Mouse (Mus musculus): ENCODE data around the gene Efna1.

Gene Efna1

GRCm38 (mm10) chr3:89305551-89306325 lies 24.8 kb upstream of the Efna1 start:
- no peak for DNase-seq (ENCODE audit: low spot score)

DNA sequence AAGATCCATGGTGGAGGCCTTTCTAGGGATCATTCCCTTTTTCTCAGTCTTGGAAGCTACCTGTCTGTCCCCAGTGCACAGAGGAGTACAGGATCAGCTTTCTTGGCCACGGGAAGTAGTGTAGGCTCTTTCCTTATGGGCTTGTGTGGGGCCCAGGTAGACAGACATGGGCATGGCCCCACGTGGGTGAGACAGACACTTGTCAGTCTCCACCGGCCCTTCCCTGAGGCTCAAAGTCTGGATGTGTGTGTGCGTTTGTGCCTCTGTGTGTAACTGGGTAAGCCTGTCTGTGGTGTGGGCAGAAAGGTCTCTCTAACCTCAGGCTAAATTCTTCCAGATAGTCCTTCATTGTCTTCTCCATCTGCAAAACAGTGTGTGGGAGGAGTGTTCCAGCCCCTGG lies 24.2 kb upstream of the Efna1 start:
- no peak for DNase-seq (ENCODE audit: low spot score)

GRCm38 (mm10) chr3:89304440-89304839 lies 23.5 kb upstream of the Efna1 start:
- DNase-seq (ENCODE audit: low spot score): no peak

GRCm38 (mm10) chr3:89300514-89300913 lies 19.6 kb upstream of the Efna1 start:
- no peak for DNase-seq (ENCODE audit: low spot score)

- no peak for DNase-seq (ENCODE audit: low spot score)
Measured at GRCm38 (mm10) chr3:89300071-89300470, 19.1 kb upstream of the Efna1 start.

- DNase-seq (ENCODE audit: low spot score): no peak
Measured at GRCm38 (mm10) chr3:89299499-89299898, 18.6 kb upstream of the Efna1 start.

- DNase-seq (ENCODE audit: low spot score): no peak
Measured at GRCm38 (mm10) chr3:89298908-89299307, 18.0 kb upstream of the Efna1 start.

DNA sequence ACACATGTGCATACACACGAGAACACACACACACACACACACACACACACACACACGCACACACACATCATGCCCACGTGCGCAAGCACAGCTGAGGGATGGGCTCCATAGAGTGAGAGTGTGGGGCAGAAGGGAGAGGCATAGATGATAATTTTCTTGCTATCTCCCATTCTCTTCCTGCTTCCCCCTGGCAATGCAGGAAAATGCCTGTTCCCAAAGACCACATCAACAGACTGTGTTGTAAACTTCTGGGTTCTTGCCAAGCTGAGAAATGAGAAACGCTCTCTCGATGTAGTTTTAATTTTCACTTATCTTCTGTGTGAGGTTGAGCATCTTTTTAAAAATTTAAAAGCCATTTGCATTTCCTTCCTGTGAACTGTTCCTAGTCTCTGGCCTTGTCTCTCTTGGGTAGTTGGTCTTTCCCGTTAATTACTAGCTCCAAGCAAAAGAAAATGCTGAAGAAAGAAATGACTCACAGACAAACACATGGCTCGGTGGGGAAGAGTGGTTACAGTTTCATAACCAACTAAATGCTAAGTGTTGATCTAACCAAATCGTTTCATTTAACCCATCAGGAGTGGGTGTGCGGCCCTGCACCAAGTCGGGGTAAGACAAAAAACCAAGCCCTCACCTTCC lies 15.9 kb upstream of the Efna1 start:
- no peak for DNase-seq (ENCODE audit: low spot score)

DNA sequence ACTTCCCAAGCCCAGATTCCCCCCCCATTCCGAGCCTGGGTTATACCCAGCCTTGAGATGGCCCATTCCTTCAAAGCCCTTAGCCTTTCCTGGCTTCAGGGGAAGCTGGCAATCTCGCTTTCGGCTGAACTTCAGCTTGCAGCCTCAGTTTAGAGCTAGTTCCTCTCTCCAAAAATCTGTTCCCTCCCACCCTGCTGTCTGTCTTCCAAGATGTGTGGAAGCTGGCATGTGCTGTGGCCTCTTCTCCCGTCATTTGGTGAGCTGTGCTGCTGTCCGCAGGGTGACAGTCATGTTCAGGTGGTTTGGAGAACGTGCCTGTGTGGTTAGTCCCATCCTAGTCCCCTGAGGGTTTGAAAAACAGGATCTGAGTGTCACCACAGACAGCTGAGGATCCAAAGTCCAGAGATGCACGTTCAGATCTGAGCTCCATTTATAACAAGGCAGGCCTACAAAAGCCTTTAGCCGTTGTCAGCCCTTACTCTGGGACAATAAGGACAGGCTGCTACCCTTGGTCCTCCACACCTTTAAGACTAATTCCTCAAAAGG lies 14.8 kb upstream of the Efna1 start:
- DNase-seq (ENCODE audit: low spot score): no peak

DNA sequence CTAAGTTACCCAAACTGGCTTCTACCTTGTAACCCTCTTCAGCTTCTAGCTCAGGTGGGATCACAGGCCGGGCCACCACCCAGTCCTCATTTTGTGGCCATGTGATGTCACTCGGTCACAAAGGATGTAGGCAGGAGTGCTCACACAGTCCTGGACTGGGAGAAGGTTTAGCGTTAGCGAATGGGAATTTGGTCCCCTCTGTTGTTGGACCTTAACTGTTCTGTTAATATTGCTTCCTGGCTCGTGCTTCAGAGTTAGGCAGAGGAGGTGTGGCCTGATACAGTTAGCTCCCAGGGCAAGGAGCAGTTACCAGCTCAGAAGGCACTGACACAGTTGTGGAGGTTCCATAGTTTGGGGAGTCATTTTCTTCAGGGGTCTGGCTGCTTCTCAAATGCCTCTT lies 13.3 kb upstream of the Efna1 start:
- DNase-seq (ENCODE audit: low spot score): no peak

DNA sequence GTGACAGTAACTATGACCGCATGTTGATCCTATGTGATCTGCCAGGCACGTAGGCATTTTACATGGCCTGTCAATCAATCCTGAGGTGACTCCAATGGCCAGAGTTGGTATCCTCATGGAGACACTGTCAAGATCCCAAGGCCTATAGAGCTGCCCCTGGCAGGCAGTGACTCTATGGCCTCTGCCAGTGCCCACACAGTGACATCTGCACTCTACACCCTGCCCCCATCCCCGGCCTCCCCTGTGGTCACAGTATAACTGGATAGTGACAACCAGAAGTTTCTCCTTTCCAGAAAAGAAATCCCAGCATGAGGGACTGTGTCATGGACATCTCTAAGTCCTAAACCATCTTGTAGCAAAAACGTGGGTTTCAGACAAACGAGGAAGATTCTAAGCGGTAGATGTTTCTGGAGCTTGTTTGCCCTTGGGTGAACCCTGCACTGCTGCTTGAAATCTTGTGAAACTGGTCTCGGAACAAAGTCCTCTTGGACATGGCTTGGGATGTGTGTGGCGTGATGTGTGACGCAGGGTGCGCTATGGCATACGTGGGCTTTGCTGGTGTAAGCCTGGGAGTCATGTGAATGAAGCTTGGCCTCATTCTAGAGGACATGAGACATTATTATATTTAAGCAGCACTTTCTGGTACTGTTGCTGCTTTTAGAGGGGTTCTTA lies 12.4 kb upstream of the Efna1 start:
- no peak for DNase-seq (ENCODE audit: low spot score)

DNA sequence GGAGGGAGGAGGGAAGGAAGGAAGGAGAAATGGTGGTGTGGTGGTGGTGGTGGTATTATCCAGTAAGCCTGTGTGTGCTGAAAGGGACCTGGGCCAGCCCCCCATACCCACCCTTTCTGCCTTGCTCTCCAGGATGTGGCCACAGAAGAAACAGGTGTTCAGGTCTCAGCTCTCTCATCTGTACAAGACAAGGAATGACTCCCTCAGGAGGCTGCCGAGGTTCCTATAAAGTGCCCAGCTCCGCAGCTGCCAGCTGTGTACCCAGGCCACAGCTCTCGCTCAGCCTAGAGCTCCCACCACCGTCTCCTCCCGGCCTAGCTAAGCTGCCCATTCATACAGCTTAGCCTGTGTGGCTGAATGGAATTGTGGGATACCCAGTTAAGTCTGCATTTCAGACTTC lies 11.4 kb upstream of the Efna1 start:
- no peak for DNase-seq (ENCODE audit: low spot score)

DNA sequence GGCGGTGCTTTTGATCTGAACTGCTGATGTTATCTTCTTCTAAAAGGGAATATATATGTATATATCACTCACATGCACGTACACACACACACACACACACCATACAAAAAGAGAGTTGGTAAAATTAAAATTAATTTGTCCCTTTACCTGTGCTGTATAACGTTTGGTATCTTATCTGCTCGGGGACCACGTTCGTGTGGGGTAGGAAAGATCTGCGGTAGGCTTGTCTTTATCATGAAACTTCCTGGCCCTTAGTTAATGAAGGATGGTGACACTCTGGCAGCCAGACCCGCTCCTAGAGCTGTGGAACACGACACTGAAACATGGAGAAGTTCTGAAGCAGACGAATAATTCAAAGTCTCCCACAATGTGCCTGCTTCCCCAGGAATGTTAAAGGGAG lies 10.9 kb upstream of the Efna1 start:
- no peak for DNase-seq (ENCODE audit: low spot score)

DNA sequence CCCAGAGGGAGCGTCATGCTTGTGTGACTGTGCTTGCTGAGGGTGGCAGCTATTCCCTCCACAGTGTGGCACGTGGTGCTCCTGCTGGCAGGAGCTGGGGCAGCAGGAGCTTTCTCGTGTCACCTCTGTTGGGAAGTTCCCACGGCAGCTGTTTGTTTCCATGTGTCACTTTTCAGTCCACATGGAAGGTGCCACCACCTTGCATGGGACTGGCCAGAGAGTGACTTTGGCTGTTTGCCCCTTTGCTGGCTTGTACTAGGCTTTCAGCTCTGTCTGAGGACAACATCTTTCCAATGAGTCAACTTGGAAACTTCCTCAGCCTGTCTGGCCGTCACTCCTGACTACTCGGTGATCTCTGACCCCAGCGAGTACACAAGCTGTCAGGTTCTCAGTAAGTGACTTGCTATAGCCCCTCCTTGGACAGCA lies 7.6 kb upstream of the Efna1 start:
- DNase-seq (ENCODE audit: low spot score): no peak

- no peak for DNase-seq (ENCODE audit: low spot score)
Measured at GRCm38 (mm10) chr3:89287286-89287685, 6.3 kb upstream of the Efna1 start.

DNA sequence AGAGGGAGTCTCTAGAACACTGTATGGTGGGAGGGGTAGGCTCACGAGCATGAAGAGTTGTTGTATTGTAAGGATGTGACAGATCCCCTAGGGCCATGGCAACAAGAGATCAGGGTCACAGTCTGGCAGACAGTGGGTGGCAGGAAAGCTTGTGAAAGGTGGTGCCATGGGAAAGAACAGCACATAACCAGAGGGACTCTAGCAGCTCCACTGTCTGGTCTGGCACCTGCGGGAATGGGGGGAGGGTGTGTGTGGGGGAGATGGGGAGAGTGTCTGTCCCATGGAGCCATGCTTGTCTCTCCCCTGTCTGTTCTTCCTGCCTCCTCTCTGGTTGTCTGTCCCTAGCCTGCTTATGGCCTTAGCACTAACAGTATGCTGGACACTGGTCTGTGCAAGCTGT lies 4.6 kb upstream of the Efna1 start:
- no peak for DNase-seq (ENCODE audit: low spot score)

DNA sequence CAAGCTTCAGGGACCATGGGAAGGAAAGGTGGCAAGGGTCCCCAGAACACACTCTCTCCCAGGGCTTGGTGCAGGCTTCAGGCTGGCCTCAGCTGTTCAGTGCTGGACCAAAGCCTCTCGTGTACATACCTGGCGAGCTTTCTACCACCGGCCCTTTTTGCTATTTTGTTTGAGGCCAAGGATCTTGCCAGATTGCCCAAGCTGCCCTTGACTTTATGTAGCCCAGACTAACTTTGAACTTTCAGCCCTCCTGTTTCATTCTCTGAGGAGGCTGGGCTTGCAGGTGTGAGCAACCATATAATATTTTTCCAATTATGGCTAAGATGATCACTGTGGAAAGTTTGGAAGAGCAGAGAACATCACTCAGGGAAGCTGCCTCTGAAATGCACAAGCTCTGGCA lies 3.3 kb upstream of the Efna1 start:
- no peak for DNase-seq (ENCODE audit: low spot score)

GRCm38 (mm10) chr3:89282291-89282643 lies 1.3 kb upstream of the Efna1 start:
- no peak for DNase-seq (ENCODE audit: low spot score)

GRCm38 (mm10) chr3:89281579-89282290 lies 793 bp upstream of the Efna1 start:
- peak; percentile 71 for DNase-seq (ENCODE audit: low spot score)

DNA sequence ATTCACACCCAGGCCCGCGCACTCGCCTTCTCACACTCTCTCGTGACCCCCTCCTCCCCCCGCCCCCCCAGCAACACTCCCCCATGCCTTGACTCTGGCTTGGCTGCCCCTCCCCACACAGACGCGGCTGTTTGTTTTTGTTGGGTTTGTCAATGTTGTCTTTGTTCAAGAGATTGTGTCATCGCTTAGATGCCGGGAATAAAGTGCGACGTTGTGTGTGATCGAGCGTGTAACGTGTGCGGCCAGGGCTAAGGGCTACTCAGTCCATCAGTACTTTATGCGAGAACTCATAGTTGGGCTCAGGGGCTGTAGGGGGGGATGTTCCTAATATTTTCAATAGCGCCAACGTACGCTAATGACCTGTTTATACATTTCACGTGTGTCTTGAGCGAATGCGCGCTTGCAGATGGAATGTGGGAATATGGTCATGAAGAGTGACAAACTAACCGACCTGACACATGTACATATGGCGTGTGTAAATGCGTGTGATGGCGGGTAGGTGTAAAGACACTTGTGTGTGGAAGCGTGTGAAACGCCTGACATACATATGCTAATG lies 814 bp downstream of the Efna1 start:
- DNase-seq (ENCODE audit: low spot score): no peak

DNA sequence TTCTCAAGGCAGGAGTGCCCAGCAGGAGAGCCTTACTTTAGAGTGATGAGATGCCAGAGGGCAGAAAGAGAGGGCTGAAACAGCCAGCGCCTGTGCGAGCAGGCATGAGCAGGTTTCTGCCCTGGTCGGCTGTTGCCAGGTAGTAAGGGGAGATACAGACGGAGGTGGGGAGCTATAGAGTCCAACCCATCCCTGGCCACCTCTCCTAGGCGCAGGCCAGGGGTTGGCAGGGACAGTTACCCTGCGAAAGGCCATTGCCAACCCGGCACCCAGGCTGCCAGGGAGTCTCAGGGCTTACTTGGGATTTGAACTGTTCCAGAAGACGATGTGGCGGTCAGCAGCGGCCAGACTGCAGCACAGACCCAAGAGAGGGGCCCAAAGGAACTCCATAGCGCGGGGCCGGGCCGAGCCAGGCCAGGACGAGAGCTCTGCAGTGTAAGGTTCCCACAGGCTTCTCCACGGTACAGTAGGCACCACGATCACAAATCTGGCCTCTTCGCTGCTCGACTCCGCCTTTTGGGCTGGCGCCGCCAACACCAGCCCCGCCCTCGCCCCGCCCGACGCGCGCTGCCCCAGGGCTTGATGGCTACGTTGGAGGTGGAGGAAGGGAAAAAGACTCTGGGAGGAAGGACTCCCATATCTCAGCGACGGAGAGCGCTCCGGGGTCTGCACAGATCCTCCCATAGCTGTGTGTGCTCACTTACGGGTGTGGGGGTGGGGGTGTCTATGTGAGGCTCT lies 1.6 kb downstream of the Efna1 start:
- no peak for DNase-seq (ENCODE audit: low spot score)
